Mouse (Mus musculus) erythroblast, embryonic 14.5 days (primary cell): ENCODE measurements around the gene Psmb7.

Experiments
- GATA1 ChIP-seq: IDR thresholded peaks from 2 replicates; pipeline ENCODE4 v1.6.1; 2012; ENCODE audit warnings: low read length, inconsistent platforms, mixed read lengths
- TAL1 ChIP-seq: IDR thresholded peaks from 3 replicates; pipeline ENCODE4 v1.6.1; 2012; ENCODE audit warnings: low read length, inconsistent platforms, mixed read lengths

DNA sequence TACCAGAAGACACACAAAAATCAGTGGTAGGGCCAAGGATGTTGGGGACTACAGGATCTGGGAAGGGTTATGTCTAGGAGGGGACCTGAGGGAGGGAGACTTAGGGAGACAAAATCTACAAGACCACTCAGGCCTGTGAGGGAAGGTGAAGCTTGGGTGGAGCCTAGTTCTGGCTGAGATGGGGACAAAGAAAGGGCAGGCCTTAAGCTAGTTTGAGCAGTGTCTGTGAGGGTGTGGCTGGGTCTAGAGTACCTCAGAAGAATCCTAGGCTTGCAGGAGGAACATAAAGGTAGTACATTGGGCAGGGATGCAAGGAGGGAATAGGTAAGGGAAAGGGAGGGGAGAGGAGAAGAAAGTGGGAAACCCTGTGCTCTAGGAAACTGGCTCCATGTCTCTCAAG is 99.5 kb downstream of the Psmb7 start:
- no peak for TF ChIP-seq TAL1
- no peak for TF ChIP-seq GATA1
